Mouse (Mus musculus) forebrain, embryonic 11.5 days (tissue): Measurements from ENCODE around the gene Frmd4a. TPM values are rescaled to one million over a fixed set of nuclear protein-coding genes. Genes with fewer than 3 reads are reported as not detected.

Experiments
- ATAC-seq: fragments of 200-750 bp; cut with Nextera tagmentation; replicated peaks from 2 replicates; pipeline ENCODE4 v1.8.0; 2017; ENCODE audit warnings: moderate TSS enrichment; ENCODE audit not compliant: low FRiP score
- DNase-seq: peaks from one replicate; pipeline ENCODE4 v3.0.0-alpha.2; 2017; ENCODE audit warnings: low spot score
- H3K27ac ChIP-seq: fragments of 300-500 bp; sonication (generic); 2 replicates; pipeline ENCODE4 v1.5.1; 2014; ENCODE audit warnings: low read depth, low read length
- H3K27me3 ChIP-seq: fragments of 300-500 bp; sonication (generic); 2 replicates; pipeline ENCODE4 v1.6.1; 2014; ENCODE audit warnings: mild to moderate bottlenecking, low read length, mixed read lengths; ENCODE audit not compliant: control insufficient read depth, insufficient read depth
- H3K36me3 ChIP-seq: fragments of 300-500 bp; sonication (generic); 2 replicates; pipeline ENCODE4 v1.6.1; 2014; ENCODE audit warnings: mild to moderate bottlenecking, low read length, moderate library complexity, mixed read lengths; ENCODE audit not compliant: control insufficient read depth, insufficient read depth
- H3K4me1 ChIP-seq: fragments of 300-500 bp; sonication (generic); replicated peaks from 2 replicates; pipeline ENCODE4 v1.6.1; 2014; ENCODE audit warnings: low read length, mixed read lengths; ENCODE audit not compliant: control insufficient read depth, insufficient read depth
- H3K4me2 ChIP-seq: fragments of 300-500 bp; sonication (generic); 2 replicates; pipeline ENCODE4 v1.6.1; 2014; ENCODE audit warnings: low read depth, mild to moderate bottlenecking, low read length, moderate library complexity, mixed read lengths; ENCODE audit not compliant: severe bottlenecking
- H3K4me3 ChIP-seq: fragments of 300-500 bp; sonication (generic); 2 replicates; pipeline ENCODE4 v1.5.1; 2014; ENCODE audit warnings: low read depth, low read length
- H3K9ac ChIP-seq: fragments of 300-500 bp; sonication (generic); 2 replicates; pipeline ENCODE4 v1.6.1; 2014; ENCODE audit warnings: low read length
- H3K9me3 ChIP-seq: fragments of 300-500 bp; sonication (generic); 2 replicates; pipeline ENCODE4 v1.6.1; 2016; ENCODE audit warnings: low read length, mixed read lengths; ENCODE audit not compliant: control insufficient read depth
- WGBS: fragments of 180-500 bp; shearing (Covaris S2); extraction: QIAGEN DNeasy Blood & Tissue Kit; methylation state at CpG from one replicate; pipeline ENCODE4 v1.1.7; 2014; 5-methylcytosine and 5-hydroxymethylcytosine counted together
- polyA plus RNA-seq: library from polyadenylated mRNA; unstranded; fragments of >200 nt; fragmentation: Nextera tagmentation; extraction: Ambion mirVana; gene quantifications from 2 replicates; pipeline ENCODE4 v1.2.1, GENCODE M21; 2014

Frmd4a gene
- polyA plus RNA-seq, 1 experiment from 2014 or later: 50.3 TPM

DNA sequence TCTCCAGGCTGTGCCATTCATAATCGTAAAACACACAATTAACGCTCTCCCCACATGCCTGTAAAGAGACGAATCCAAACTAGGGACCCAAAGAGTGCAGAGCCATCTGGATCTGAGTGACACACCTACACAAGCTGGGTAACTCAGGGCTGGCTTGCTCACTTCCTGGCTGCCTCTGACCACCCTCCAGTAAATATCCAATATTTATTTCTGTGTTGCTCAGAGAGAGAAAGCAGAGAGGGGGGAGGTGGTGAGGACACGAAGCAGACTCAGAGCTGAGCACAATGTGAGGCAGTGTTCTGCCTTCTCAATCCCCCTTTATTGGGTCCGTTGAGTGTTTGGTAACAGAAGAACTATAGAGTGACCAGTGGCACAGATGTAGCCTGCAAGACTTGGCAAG, 389.5 kb downstream of the Frmd4a start:
- Histone ChIP-seq H3K4me1 (peaks cover 4% of the 10 kb centered on the region; the same call in 1 of the 2 replicates), H3K9me3 (no peaks in the 10 kb centered on the region), H3K27ac (no peak overlapping the region), H3K9ac (no peak overlapping the region), H3K4me3 (no peak overlapping the region), H3K36me3 (no peaks in the 10 kb centered on the region), H3K4me2 (no peak overlapping the region), H3K27me3 (no peaks in the 10 kb centered on the region)
- 81% methylated on average over 5 of the region's 5 CpGs for WGBS
- ATAC-seq: no peak
- DNase-seq: no peak

DNA sequence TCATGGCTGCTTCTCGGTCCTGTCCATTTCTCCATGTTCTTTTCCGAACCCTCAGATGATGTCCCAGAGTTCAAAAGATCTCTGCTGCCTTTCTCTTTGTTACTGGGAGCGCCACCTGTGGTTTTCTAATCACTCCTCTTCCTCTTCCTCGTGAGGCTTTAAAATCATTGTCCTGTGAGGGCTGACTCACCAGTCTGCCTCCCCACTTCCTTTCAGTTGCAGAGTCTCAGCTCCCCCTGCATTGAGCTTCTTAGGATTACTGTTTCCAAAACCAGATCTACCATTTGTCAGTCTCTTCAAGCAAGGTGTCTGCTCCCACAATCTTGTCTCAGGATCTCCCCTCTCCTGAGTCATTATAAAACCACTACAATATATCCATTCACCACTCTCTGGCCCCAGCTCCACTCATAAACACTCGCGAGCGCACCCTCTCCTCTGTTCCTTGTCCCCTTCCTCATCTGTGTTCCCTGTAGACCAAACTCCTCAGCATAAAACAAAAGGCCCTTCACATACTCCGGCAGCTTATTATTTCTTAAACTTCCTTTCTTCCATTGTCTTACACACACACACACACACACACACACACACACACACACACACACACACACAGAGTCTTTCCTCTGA, 392.4 kb downstream of the Frmd4a start:
- H3K4me2 ChIP-seq: no peak overlapping the region
- DNase-seq (no peak), ATAC-seq (no peak)
- H3K4me1 ChIP-seq: no peaks in the 10 kb centered on the region
- no peak overlapping the region for H3K9ac ChIP-seq
- H3K27ac ChIP-seq: peak overlapping the region; percentile 2; the same call in 1 of the 2 replicates
- no peaks in the 10 kb centered on the region for H3K9me3 ChIP-seq
- no peak overlapping the region for H3K4me3 ChIP-seq
- H3K36me3 ChIP-seq: no peaks in the 10 kb centered on the region
- H3K27me3 ChIP-seq: no peaks in the 10 kb centered on the region
- WGBS: 65% methylated on average over 8 of the region's 8 CpGs

DNA sequence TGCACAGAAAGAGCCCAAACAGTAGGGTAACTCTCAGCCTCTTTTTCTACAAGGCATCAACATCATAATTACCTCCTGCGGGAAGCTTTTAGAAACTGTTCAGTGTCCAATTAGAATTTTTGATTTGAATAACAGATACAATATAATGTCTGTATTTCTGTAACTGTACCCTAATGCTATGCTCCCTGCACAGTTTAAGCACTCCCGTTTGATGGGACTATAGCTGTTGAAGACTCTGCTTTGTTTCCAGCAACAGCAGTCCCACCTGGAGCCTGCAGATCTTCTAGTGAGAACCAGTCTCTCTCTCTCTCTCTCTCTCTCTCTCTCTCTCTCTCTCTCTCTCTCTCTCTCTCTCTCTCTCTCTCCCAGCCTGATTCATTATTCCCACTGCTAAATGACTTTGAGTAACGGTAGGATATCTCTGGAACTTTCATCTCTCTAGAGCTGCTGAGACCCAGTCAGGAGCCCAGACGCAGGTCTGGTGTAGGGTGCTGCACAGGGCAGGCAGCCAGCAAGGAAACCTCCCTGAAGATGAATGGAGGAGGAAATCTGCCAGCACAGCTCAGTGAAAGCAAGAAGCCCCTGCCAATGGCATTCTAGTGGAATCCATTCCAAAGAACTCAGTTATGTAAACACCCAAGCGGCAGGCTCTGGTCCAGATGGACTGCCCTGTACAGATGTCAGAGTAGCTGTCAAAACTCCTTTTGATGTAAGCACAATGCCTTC, 395.5 kb downstream of the Frmd4a start:
- no peak overlapping the region for H3K4me3 ChIP-seq
- H3K36me3 ChIP-seq: no peaks in the 10 kb centered on the region
- no peaks in the 10 kb centered on the region for H3K4me1 ChIP-seq
- H3K27me3 ChIP-seq: no peaks in the 10 kb centered on the region
- H3K9me3 ChIP-seq: no peaks in the 10 kb centered on the region
- DNase-seq: no peak
- H3K4me2 ChIP-seq: no peak overlapping the region
- no peak overlapping the region for H3K27ac ChIP-seq
- no peak overlapping the region for H3K9ac ChIP-seq
- no peak for ATAC-seq
- WGBS: 75% methylated on average over 5 of the region's 5 CpGs

DNA sequence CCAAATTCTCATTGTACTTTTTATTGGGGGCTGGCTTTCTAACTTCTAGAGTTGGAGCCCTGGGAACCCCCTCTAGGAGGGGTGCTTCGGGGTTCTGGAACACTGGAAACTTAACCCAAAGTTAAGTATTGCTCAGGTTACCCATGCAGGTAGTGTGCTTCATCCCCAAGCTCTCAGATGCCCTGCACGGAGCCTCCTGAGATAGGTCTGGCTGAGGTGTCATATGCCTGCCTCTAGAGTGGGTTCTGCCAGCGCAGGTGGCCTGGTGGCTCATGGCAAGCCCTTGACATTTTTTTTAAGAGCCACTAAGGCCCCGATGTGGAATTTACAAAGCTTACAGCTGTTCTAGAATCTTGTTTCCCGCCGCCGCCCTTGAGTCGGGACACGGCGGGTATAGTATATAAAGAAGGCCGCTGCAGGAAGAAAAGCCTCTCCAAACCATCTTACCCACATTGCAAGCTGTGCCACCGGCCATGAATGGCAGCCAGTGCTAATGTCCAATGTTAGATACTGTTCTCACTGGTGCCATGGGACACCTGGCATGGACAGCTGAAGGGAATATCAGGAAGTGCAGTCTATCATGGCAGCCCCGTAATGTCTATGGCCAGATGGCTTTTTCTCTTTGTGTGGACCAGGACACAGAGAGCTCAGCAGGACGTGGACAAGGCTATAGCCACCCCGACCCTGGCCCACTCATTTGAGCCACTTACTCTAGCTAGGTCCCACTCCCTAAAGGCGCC, 396.2 kb downstream of the Frmd4a start:
- H3K4me1 ChIP-seq: no peaks in the 10 kb centered on the region
- no peak overlapping the region for H3K9ac ChIP-seq
- no peaks in the 10 kb centered on the region for H3K9me3 ChIP-seq
- no peaks in the 10 kb centered on the region for H3K27me3 ChIP-seq
- no peak for DNase-seq
- no peak for ATAC-seq
- no peaks in the 10 kb centered on the region for H3K36me3 ChIP-seq
- no peak overlapping the region for H3K4me3 ChIP-seq
- WGBS: 93% methylated on average over 16 of the region's 16 CpGs
- no peak overlapping the region for H3K4me2 ChIP-seq
- H3K27ac ChIP-seq: no peak overlapping the region

DNA sequence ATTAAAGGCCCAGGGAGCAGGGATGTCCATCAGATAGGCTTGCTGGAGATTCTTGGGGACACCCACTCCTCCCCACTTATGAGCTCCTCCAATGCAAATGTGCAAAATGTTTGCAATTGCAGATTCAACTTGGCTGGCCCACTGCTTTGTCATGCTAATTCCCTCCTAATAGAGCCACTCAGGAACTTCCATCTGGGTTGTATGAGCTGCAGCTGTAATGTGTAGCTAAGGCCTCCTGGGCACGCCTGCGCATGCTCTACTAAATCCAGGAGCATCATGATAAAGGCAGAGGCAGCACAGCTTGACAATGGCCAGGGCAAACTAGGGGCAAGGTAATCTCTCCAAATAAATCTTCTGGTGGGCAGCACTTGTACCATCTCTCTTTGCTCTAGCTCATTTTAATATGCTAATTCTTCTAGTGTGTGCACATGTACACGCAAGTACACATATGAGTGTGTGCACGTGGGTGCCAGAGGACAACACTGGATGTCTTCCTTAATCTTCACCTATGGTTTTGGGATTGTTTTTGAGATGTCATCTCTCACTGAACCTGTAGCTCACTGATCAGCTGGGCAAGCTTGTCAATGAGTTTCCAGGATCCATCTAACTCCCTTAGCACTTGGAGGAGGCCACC, 403.3 kb downstream of the Frmd4a start:
- DNase-seq: no peak
- peak overlapping the region; percentile 2; the same call in 1 of the 2 replicates for H3K27ac ChIP-seq

DNA sequence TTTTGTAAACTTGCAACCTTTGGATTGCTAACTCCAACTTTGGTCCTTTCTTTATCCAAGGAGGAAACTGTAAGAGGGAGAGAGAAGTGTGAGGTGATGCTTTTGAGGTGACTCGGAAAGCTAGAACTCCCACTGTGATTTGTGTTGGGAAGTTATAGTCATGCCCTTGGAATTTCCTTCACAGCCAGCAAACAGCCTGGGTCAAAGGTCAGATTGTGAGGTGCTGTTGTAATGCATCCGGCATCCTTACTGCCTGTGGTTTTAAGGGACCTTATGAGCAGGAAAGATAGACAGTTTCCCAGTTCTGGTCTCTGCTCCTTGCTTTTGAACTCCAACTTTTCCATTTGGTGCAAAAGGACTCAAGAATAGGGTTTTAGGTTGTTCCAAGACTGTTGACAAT, 404.2 kb downstream of the Frmd4a start:
- Histone ChIP-seq H3K4me2 (no peak overlapping the region), H3K27ac (no peak overlapping the region), H3K27me3 (no peaks in the 10 kb centered on the region), H3K9ac (no peak overlapping the region), H3K36me3 (no peaks in the 10 kb centered on the region), H3K4me1 (peaks cover 8% of the 10 kb centered on the region; the same call in 1 of the 2 replicates), H3K4me3 (no peak overlapping the region), H3K9me3 (no peaks in the 10 kb centered on the region)
- no peak for ATAC-seq
- 66% methylated on average over 2 of the region's 2 CpGs for WGBS
- DNase-seq: no peak

More for the DNA sequence above, 403.3 kb downstream of the Frmd4a start:
- ATAC-seq: peak; percentile 82
- H3K4me1 ChIP-seq: peaks cover 8% of the 10 kb centered on the region; the same call in 1 of the 2 replicates
- H3K27me3 ChIP-seq: no peaks in the 10 kb centered on the region
- H3K9ac ChIP-seq: no peak overlapping the region
- WGBS: 73% methylated on average over 4 of the region's 4 CpGs
- H3K9me3 ChIP-seq: no peaks in the 10 kb centered on the region
- H3K4me2 ChIP-seq: no peak overlapping the region
- H3K4me3 ChIP-seq: no peak overlapping the region
- no peaks in the 10 kb centered on the region for H3K36me3 ChIP-seq

DNA sequence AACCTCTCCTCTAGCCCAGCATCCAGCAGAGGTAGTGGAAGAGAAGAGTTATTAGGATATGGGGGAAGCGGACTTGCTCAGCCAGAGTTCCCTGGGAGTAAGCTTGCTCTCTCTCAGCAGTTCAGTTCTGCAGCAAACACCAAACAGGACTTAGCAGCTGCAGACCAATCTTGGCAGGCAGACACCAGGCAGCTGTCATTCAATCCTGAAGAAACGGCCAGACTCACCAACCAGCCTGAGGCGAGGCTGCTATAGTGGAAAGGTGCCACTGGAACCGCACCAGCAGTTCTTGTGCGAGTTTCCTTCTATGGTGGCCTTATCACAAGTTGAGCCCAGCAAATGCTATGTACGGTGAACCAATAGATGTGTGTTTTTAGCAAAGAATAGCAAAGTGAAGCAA, 406.4 kb downstream of the Frmd4a start:
- Histone ChIP-seq H3K4me2 (no peak overlapping the region), H3K4me1 (peaks cover 8% of the 10 kb centered on the region; the same call in 1 of the 2 replicates), H3K36me3 (no peaks in the 10 kb centered on the region), H3K27ac (no peak overlapping the region), H3K4me3 (no peak overlapping the region), H3K27me3 (no peaks in the 10 kb centered on the region), H3K9ac (no peak overlapping the region), H3K9me3 (no peaks in the 10 kb centered on the region)
- no peak for DNase-seq
- ATAC-seq: no peak
- 87% methylated on average over 6 of the region's 6 CpGs for WGBS

DNA sequence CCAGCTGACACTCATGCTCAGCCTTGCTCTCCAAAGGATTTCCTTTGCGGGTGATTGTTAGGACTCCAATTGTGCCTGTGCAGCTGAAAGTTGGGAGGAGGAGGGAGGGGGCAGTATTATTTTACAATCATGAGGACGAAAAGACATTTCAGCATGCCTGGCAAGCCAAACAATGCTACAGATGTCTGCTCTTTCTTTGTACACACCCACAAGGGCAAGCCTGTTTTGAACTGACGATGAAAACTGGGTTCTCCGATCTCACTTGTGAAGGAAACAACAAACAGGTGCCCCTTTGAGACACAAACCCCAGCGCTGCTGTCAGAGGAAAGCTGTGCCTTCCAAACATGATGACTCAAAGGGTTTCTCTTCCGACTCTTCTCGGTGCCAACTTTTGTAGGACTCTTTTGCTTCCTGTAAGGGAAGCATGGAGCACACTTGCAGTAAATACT, 410.9 kb downstream of the Frmd4a start:
- WGBS: 73% methylated on average over 7 of the region's 7 CpGs
- ATAC-seq: no peak

More for the DNA sequence above, 410.9 kb downstream of the Frmd4a start:
- Histone ChIP-seq H3K36me3 (no peaks in the 10 kb centered on the region; the same call in 1 of the 2 replicates), H3K9ac (no peak overlapping the region), H3K9me3 (no peaks in the 10 kb centered on the region), H3K27me3 (no peaks in the 10 kb centered on the region), H3K4me2 (no peak overlapping the region), H3K4me1 (0 out of 2 replicates have a peak, but pooled peaks cover 3% of the 10 kb centered on the region), H3K27ac (no peak overlapping the region), H3K4me3 (no peak overlapping the region)
- no peak for DNase-seq
